Mouse (Mus musculus): Measurements from ENCODE around the gene Rpn2. TPM values are rescaled to one million over a fixed set of nuclear protein-coding genes. Genes with fewer than 3 reads are reported as not detected.

The Rpn2 gene
- polyA plus RNA-seq, 1 experiment from 2014 or later: 178 TPM

- no peak overlapping the region for H3K27ac ChIP-seq
- H3K36me3 ChIP-seq (ENCODE audit: inconsistent target): peaks cover 62% of the 10 kb centered on the region
- 90% methylated on average over 5 of the region's 5 CpGs for WGBS (ENCODE audit: missing documents)
These were observed 42.1 kb downstream of the Rpn2 start for GRCm38 (mm10) chr2:157320886-157321285.

GRCm38 (mm10) chr2:157322029-157322766, 43.4 kb downstream of the Rpn2 start:
- Histone ChIP-seq H3K27ac (no peak overlapping the region), H3K79me2 (ENCODE audit: inconsistent target) (no peaks in the 10 kb centered on the region), H3K36me3 (ENCODE audit: inconsistent target) (peaks cover 60% of the 10 kb centered on the region), H3K4me3 (ENCODE audit: inconsistent target) (no peak overlapping the region)
- WGBS (ENCODE audit: missing documents): 95% methylated on average over 5 of the region's 5 CpGs

More at GRCm38 (mm10) chr2:157320886-157321285, 42.1 kb downstream of the Rpn2 start:
- Histone ChIP-seq H3K4me3 (ENCODE audit: inconsistent target) (no peak overlapping the region), H3K79me2 (ENCODE audit: inconsistent target) (no peaks in the 10 kb centered on the region)

- Histone ChIP-seq H3K36me3 (ENCODE audit: inconsistent target) (peaks cover 45% of the 10 kb centered on the region), H3K27ac (no peak overlapping the region), H3K79me2 (ENCODE audit: inconsistent target) (no peaks in the 10 kb centered on the region), H3K4me3 (ENCODE audit: inconsistent target) (no peak overlapping the region)
- WGBS (ENCODE audit: missing documents): 50% methylated on average over 2 of the region's 2 CpGs
These were observed 46.4 kb downstream of the Rpn2 start for GRCm38 (mm10) chr2:157325238-157325637.

GRCm38 (mm10) chr2:157328106-157328505, 49.3 kb downstream of the Rpn2 start:
- no peaks in the 10 kb centered on the region for H3K79me2 ChIP-seq (ENCODE audit: inconsistent target)
- H3K27ac ChIP-seq: no peak overlapping the region
- peaks cover 18% of the 10 kb centered on the region; the same call in 1 of the 2 replicates for H3K36me3 ChIP-seq (ENCODE audit: inconsistent target)
- H3K4me3 ChIP-seq (ENCODE audit: inconsistent target): no peak overlapping the region
- WGBS (ENCODE audit: missing documents): 94% methylated on average over 5 of the region's 5 CpGs

GRCm38 (mm10) chr2:157328570-157328969, 49.8 kb downstream of the Rpn2 start:
- H3K36me3 ChIP-seq (ENCODE audit: inconsistent target): peaks cover 16% of the 10 kb centered on the region; the same call in 1 of the 2 replicates
- no peak overlapping the region for H3K4me3 ChIP-seq (ENCODE audit: inconsistent target)
- no peak overlapping the region for H3K27ac ChIP-seq
- no peaks in the 10 kb centered on the region for H3K79me2 ChIP-seq (ENCODE audit: inconsistent target)
- WGBS (ENCODE audit: missing documents): 93% methylated on average over 10 of the region's 11 CpGs

GRCm38 (mm10) chr2:157332059-157332458, 53.2 kb downstream of the Rpn2 start:
- Histone ChIP-seq H3K27ac (no peak overlapping the region), H3K36me3 (ENCODE audit: inconsistent target) (peaks cover 5% of the 10 kb centered on the region; the same call in 1 of the 2 replicates), H3K79me2 (ENCODE audit: inconsistent target) (no peaks in the 10 kb centered on the region), H3K4me3 (ENCODE audit: inconsistent target) (no peak overlapping the region)
- 97% methylated on average over 5 of the region's 5 CpGs for WGBS (ENCODE audit: missing documents)

GRCm38 (mm10) chr2:157338663-157339062, 59.8 kb downstream of the Rpn2 start:
- H3K4me3 ChIP-seq (ENCODE audit: inconsistent target): no peak overlapping the region
- 35% methylated on average over 5 of the region's 5 CpGs for WGBS (ENCODE audit: missing documents)
- H3K27ac ChIP-seq: no peak overlapping the region
- H3K36me3 ChIP-seq (ENCODE audit: inconsistent target): no peaks in the 10 kb centered on the region
- no peaks in the 10 kb centered on the region for H3K79me2 ChIP-seq (ENCODE audit: inconsistent target)

- H3K4me3 ChIP-seq (ENCODE audit: inconsistent target): no peak overlapping the region
- no peak overlapping the region for H3K27ac ChIP-seq
- 84% methylated on average over 7 of the region's 7 CpGs for WGBS (ENCODE audit: missing documents)
- H3K36me3 ChIP-seq (ENCODE audit: inconsistent target): no peaks in the 10 kb centered on the region
- H3K79me2 ChIP-seq (ENCODE audit: inconsistent target): no peaks in the 10 kb centered on the region
These were observed 60.7 kb downstream of the Rpn2 start for GRCm38 (mm10) chr2:157339532-157339931.

GRCm38 (mm10) chr2:157340221-157340741, 61.5 kb downstream of the Rpn2 start:
- 67% methylated on average over 7 of the region's 7 CpGs for WGBS (ENCODE audit: missing documents)
- H3K4me3 ChIP-seq (ENCODE audit: inconsistent target): no peak overlapping the region
- H3K79me2 ChIP-seq (ENCODE audit: inconsistent target): no peaks in the 10 kb centered on the region
- no peaks in the 10 kb centered on the region for H3K36me3 ChIP-seq (ENCODE audit: inconsistent target)
- no peak overlapping the region for H3K27ac ChIP-seq

GRCm38 (mm10) chr2:157341554-157342270, 62.9 kb downstream of the Rpn2 start:
- 61% methylated on average over 11 of the region's 11 CpGs for WGBS (ENCODE audit: missing documents)
- Histone ChIP-seq H3K27ac (no peak overlapping the region), H3K36me3 (ENCODE audit: inconsistent target) (no peaks in the 10 kb centered on the region), H3K4me3 (ENCODE audit: inconsistent target) (no peak overlapping the region), H3K79me2 (ENCODE audit: inconsistent target) (no peaks in the 10 kb centered on the region)

GRCm38 (mm10) chr2:157342328-157342926, 63.6 kb downstream of the Rpn2 start:
- 88% methylated on average over 5 of the region's 5 CpGs for WGBS (ENCODE audit: missing documents)

GRCm38 (mm10) chr2:157343337-157343736, 64.5 kb downstream of the Rpn2 start:
- H3K4me3 ChIP-seq (ENCODE audit: inconsistent target): no peak overlapping the region
- WGBS (ENCODE audit: missing documents): 87% methylated on average over 6 of the region's 6 CpGs
- no peaks in the 10 kb centered on the region for H3K36me3 ChIP-seq (ENCODE audit: inconsistent target)
- no peaks in the 10 kb centered on the region for H3K79me2 ChIP-seq (ENCODE audit: inconsistent target)
- no peak overlapping the region for H3K27ac ChIP-seq

More at GRCm38 (mm10) chr2:157342328-157342926, 63.6 kb downstream of the Rpn2 start:
- Histone ChIP-seq H3K79me2 (ENCODE audit: inconsistent target) (no peaks in the 10 kb centered on the region), H3K4me3 (ENCODE audit: inconsistent target) (no peak overlapping the region), H3K36me3 (ENCODE audit: inconsistent target) (no peaks in the 10 kb centered on the region), H3K27ac (no peak overlapping the region)

GRCm38 (mm10) chr2:157347361-157348159, 68.7 kb downstream of the Rpn2 start, which contains the start of gene Ghrh:
Gene Ghrh (minus strand): TSS chr2:157347506.
- Histone ChIP-seq H3K4me3 (ENCODE audit: inconsistent target) (no peak within 1 kb of the TSS), H3K79me2 (ENCODE audit: inconsistent target) (no peaks in the 10 kb centered on the region), H3K27ac (no peak within 1 kb of the TSS), H3K36me3 (ENCODE audit: inconsistent target) (no peaks in the 10 kb centered on the region)
- WGBS (ENCODE audit: missing documents): 87% methylated on average over 26 of the region's 26 CpGs
